Mouse (Mus musculus): ENCODE data around the gene Fgd2. TPM values are rescaled to one million over a fixed set of nuclear protein-coding genes. Genes with fewer than 3 reads are reported as not detected.

Fgd2 gene
- polyA plus RNA-seq, 1 experiment from 2014 or later: 5.0 TPM

DNA sequence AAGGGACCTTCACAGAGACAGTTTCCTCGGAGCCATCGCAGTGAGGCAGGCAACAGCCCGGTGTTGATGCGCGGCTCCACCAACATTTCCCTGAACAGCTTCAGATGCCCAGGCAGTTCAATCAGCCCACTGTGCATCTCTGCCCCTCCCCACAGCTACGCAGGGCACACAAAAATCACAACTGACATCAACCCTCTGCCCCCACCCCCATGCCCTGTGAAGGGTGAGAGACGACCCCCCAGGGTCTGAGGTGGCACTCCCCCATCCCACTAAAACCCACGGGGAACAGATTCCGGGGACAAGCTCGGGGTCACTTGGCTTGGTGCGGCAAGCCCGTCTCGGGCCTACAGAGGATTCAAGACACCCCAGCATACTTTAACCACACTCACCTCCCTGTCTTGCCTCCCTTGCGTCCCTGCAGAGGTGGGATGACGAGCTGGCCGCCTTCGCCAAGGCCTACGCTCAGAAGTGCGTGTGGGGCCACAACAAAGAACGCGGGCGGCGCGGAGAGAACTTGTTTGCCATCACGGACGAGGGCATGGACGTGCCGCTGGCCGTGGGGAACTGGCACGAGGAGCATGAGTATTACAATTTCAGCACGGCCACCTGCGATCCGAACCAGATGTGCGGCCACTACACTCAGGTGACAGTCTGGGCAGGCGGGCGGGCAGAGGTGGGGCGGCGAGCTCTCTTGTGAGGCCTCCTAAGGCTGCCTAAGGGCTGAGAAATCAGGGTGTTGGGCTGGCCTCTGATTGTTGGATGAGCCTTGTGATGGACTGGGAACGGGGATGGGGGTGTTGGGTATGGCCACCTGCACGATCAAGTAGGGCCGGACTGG is 38.7 kb upstream of the Fgd2 start:
- Histone ChIP-seq H3K9ac (no peak overlapping the region), H3K9me3 (replicated peaks) (no peaks in the 10 kb centered on the region), H3K27me3 (peaks cover 55% of the 10 kb centered on the region), H3K4me3 (replicated peaks) (no peak overlapping the region), H3K36me3 (no peaks in the 10 kb centered on the region), H3K4me2 (peak overlapping the region; percentile 18), H3K4me1 (replicated peaks) (peaks cover 31% of the 10 kb centered on the region), H3K27ac (no peak overlapping the region)
- DNase-seq (no peak), ATAC-seq (ENCODE audit: low read depth) (0 out of 2 replicates have a peak, but pooled peaks have one; percentile 4)
- 48% methylated on average over 41 of the region's 41 CpGs for WGBS (ENCODE audit: insufficient replicate concordance)

GRCm38 (mm10) chr17:29322603-29322962 is 38.1 kb upstream of the Fgd2 start:
- no peaks in the 10 kb centered on the region for H3K36me3 ChIP-seq
- 45% methylated on average over 18 of the region's 18 CpGs for WGBS (ENCODE audit: insufficient replicate concordance)
- peak; percentile 39; the same call in 1 of the 2 replicates for ATAC-seq (ENCODE audit: low read depth)
- peak; percentile 31 for DNase-seq
- H3K9ac ChIP-seq: no peak overlapping the region
- no peak overlapping the region for H3K27ac ChIP-seq
- peaks cover 31% of the 10 kb centered on the region for H3K4me1 ChIP-seq (replicated peaks)
- H3K27me3 ChIP-seq: peaks cover 61% of the 10 kb centered on the region
- H3K4me2 ChIP-seq: peak overlapping the region; percentile 18
- H3K9me3 ChIP-seq (replicated peaks): no peaks in the 10 kb centered on the region
- no peak overlapping the region for H3K4me3 ChIP-seq (replicated peaks)

DNA sequence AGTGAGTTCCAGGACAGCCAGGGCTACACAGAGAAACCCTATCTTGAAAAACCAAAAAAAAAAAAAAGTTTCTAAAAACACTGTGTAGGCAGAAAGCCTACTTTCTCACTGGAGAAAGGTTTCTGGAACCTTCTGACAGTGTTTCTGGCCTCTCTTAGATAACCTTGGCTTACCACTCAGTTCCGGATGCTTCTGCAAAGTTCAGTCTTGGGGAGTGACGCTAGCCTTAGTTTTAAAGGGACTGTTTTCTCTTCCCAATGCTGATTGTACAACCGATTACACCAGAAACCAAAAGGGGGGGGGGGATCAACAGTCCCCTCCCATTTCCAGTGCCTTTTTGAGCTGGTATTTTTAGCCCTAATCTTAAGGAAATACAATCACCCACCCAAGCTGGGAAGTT is 37.1 kb upstream of the Fgd2 start:
- WGBS (ENCODE audit: insufficient replicate concordance): 39% methylated on average over 3 of the region's 3 CpGs
- Histone ChIP-seq H3K4me2 (no peak overlapping the region), H3K4me1 (replicated peaks) (peaks cover 31% of the 10 kb centered on the region), H3K4me3 (replicated peaks) (no peak overlapping the region), H3K27ac (no peak overlapping the region), H3K9ac (no peak overlapping the region), H3K36me3 (no peaks in the 10 kb centered on the region), H3K27me3 (peaks cover 64% of the 10 kb centered on the region), H3K9me3 (replicated peaks) (no peaks in the 10 kb centered on the region)
- ATAC-seq (ENCODE audit: low read depth): no peak
- no peak for DNase-seq

GRCm38 (mm10) chr17:29325831-29326230 is 34.9 kb upstream of the Fgd2 start:
- Histone ChIP-seq H3K9ac (no peak overlapping the region), H3K4me3 (replicated peaks) (no peak overlapping the region), H3K9me3 (replicated peaks) (no peaks in the 10 kb centered on the region), H3K4me1 (replicated peaks) (peaks cover 18% of the 10 kb centered on the region), H3K4me2 (no peak overlapping the region), H3K27ac (no peak overlapping the region), H3K27me3 (peaks cover 45% of the 10 kb centered on the region), H3K36me3 (peaks cover 4% of the 10 kb centered on the region; the same call in 1 of the 2 replicates)
- 72% methylated on average over 13 of the region's 13 CpGs for WGBS (ENCODE audit: insufficient replicate concordance)
- DNase-seq (no peak), ATAC-seq (ENCODE audit: low read depth) (no peak)

DNA sequence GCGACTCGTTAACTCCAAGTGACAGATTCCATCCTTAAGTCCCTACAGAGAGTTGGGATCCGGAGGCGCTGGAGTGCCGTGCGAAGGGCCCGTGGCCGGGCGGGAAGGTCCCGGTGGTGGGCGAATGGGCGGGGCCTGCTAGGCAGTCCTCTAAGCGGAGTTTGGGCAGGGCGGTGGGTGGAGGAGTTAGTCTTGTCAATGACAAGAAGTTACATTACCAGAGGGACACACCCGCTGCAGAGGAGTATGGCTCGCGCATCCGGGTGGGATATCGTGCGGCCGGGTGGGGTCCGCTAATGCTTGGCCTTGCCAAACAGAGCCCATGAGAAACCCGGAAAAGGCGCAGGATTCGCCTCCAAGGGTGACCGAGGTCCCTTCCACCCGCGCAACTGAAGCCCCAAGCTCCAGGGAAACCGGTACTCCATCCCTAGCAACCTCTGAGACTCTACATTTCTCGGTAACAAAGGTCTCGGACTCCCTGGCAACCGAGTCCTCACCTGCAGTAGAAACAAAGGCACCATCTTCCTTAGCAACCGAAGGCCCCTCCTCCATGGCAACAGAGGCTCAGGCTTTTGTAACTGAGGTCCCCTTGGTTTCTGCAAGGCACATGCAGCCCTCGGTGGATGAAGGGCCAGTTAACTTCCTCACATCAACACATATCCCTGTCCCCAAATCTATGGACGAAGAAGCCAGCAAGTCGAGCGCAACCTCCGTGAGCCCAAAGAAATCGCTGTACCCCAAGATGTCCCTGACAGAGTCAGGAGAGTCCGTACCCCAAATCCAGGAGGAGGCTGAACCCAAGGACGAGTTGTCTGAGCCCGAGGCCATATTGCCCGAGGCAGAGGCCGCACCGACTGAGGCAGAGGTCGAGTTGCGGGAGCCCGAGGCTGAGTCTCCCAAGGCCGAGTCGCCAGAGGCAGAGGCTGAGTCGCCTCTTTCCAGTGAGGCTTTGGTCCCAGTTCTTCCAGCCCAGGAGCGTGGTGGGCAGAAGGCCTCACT is 33.9 kb upstream of the Fgd2 start:
- DNase-seq (no peak), ATAC-seq (ENCODE audit: low read depth) (no peak)
- H3K27me3 ChIP-seq: peaks cover 35% of the 10 kb centered on the region

GRCm38 (mm10) chr17:29327691-29328090 is 33.0 kb upstream of the Fgd2 start:
- ATAC-seq (ENCODE audit: low read depth) (no peak), DNase-seq (no peak)
- 83% methylated on average over 9 of the region's 9 CpGs for WGBS (ENCODE audit: insufficient replicate concordance)
- no peak overlapping the region for H3K9ac ChIP-seq
- H3K9me3 ChIP-seq (replicated peaks): no peaks in the 10 kb centered on the region
- H3K4me2 ChIP-seq: no peak overlapping the region
- peaks cover 22% of the 10 kb centered on the region for H3K36me3 ChIP-seq
- H3K4me3 ChIP-seq (replicated peaks): no peak overlapping the region
- H3K27me3 ChIP-seq: peaks cover 27% of the 10 kb centered on the region
- H3K27ac ChIP-seq: no peak overlapping the region
- peaks cover 23% of the 10 kb centered on the region for H3K4me1 ChIP-seq (replicated peaks)

More for the DNA sequence above, 33.9 kb upstream of the Fgd2 start:
- Histone ChIP-seq H3K27ac (no peak overlapping the region), H3K4me3 (replicated peaks) (no peak overlapping the region), H3K4me1 (replicated peaks) (peaks cover 28% of the 10 kb centered on the region), H3K9me3 (replicated peaks) (no peaks in the 10 kb centered on the region), H3K4me2 (peak overlapping the region; percentile 30), H3K36me3 (peaks cover 13% of the 10 kb centered on the region), H3K9ac (no peak overlapping the region)
- 32% methylated on average over 52 of the region's 52 CpGs for WGBS (ENCODE audit: insufficient replicate concordance)

DNA sequence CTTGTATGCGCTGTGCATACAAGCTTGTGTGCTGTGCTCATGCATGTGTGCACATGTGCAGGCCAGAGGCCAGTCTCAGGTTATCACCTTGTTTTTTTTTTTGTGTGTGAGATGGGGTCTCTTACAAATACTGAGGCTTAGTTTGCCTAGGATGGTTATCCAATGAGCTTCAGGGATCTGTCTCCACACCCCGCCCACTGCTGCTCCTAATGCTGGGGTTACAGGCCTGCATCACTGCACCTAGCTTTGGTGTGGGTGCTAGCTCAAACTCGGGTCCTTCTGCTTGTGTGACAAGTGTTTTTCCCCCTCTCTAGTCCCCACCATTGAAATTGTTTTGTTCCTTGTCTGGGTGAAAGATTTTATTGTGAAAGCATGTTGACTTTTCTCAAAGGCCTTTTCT is 30.5 kb upstream of the Fgd2 start:
- H3K36me3 ChIP-seq: peaks cover 41% of the 10 kb centered on the region
- ATAC-seq (ENCODE audit: low read depth) (no peak), DNase-seq (no peak)
- no peak overlapping the region for H3K4me2 ChIP-seq
- H3K4me1 ChIP-seq (replicated peaks): peaks cover 21% of the 10 kb centered on the region
- H3K27me3 ChIP-seq: peaks cover 24% of the 10 kb centered on the region
- H3K27ac ChIP-seq: no peak overlapping the region
- H3K4me3 ChIP-seq (replicated peaks): no peak overlapping the region
- H3K9me3 ChIP-seq (replicated peaks): no peaks in the 10 kb centered on the region
- 76% methylated on average over 3 of the region's 3 CpGs for WGBS (ENCODE audit: insufficient replicate concordance)
- H3K9ac ChIP-seq: no peak overlapping the region

GRCm38 (mm10) chr17:29330671-29331410 is 29.9 kb upstream of the Fgd2 start:
- no peak overlapping the region for H3K4me2 ChIP-seq
- no peak overlapping the region for H3K27ac ChIP-seq
- no peak for DNase-seq
- no peak for ATAC-seq (ENCODE audit: low read depth)
- H3K4me1 ChIP-seq (replicated peaks): peaks cover 21% of the 10 kb centered on the region
- peaks cover 23% of the 10 kb centered on the region for H3K27me3 ChIP-seq
- 33% methylated on average over 5 of the region's 5 CpGs for WGBS (ENCODE audit: insufficient replicate concordance)
- H3K4me3 ChIP-seq (replicated peaks): no peak overlapping the region
- H3K9me3 ChIP-seq (replicated peaks): no peaks in the 10 kb centered on the region
- no peak overlapping the region for H3K9ac ChIP-seq
- peaks cover 47% of the 10 kb centered on the region for H3K36me3 ChIP-seq

GRCm38 (mm10) chr17:29332186-29332685 is 28.5 kb upstream of the Fgd2 start:
- H3K4me1 ChIP-seq (replicated peaks): peaks cover 14% of the 10 kb centered on the region
- H3K9ac ChIP-seq: no peak overlapping the region
- ATAC-seq (ENCODE audit: low read depth) (no peak), DNase-seq (no peak)
- H3K4me3 ChIP-seq (replicated peaks): no peak overlapping the region
- no peaks in the 10 kb centered on the region for H3K9me3 ChIP-seq (replicated peaks)
- 69% methylated on average over 4 of the region's 4 CpGs for WGBS (ENCODE audit: insufficient replicate concordance)
- peaks cover 9% of the 10 kb centered on the region for H3K27me3 ChIP-seq
- no peak overlapping the region for H3K27ac ChIP-seq
- H3K36me3 ChIP-seq: peaks cover 60% of the 10 kb centered on the region
- H3K4me2 ChIP-seq: no peak overlapping the region

- peaks cover 87% of the 10 kb centered on the region for H3K36me3 ChIP-seq
These were observed 24.3 kb upstream of the Fgd2 start for GRCm38 (mm10) chr17:29336266-29336990.

More at GRCm38 (mm10) chr17:29336266-29336990, 24.3 kb upstream of the Fgd2 start:
- no peak overlapping the region for H3K4me3 ChIP-seq (replicated peaks)
- DNase-seq: no peak
- 82% methylated on average over 19 of the region's 19 CpGs for WGBS (ENCODE audit: insufficient replicate concordance)
- H3K9me3 ChIP-seq (replicated peaks): no peaks in the 10 kb centered on the region
- no peaks in the 10 kb centered on the region for H3K27me3 ChIP-seq
- no peak for ATAC-seq (ENCODE audit: low read depth)
- no peak overlapping the region for H3K9ac ChIP-seq
- H3K4me1 ChIP-seq (replicated peaks): peaks cover 17% of the 10 kb centered on the region
- no peak overlapping the region for H3K27ac ChIP-seq
- no peak overlapping the region for H3K4me2 ChIP-seq
